Mouse (Mus musculus): Measurements from ENCODE around the gene Sgip1.

DNA sequence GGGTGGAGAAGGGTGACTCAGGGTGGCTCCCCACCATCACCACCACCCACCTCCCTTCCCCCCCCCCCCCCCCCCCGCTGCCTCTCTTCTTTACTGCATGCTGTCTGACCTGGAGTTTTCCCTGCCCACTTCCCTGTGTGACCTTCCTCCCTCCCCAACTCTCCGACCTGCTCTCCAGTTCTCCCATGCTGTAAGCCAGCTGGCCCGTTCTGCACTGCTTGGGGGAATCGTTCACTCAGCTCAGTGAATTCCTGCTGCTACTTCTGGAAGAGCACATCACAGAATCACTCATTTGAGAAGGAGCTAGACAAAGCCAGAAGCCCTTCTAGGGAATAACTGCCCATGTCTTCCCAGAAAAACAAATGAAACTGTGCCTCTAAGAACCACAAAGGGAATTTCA is 188.4 kb downstream of the Sgip1 start:
- TF ChIP-seq CTCF (IDR thresholded peaks at IDR 0.05; ENCODE audit: insufficient read depth, low read length): no peak
- TF ChIP-seq POLR2A (IDR thresholded peaks at IDR 0.05; ENCODE audit: borderline replicate concordance, extremely low read depth, low read depth, low read length): no peak
